Mouse (Mus musculus): Measurements from ENCODE around the gene Rabl2.

- TF ChIP-seq CTCF (IDR thresholded peaks at IDR 0.05; ENCODE audit: control insufficient read depth, insufficient read depth, insufficient replicate concordance, low read depth, low read length) (no peak), POLR2A (IDR thresholded peaks at IDR 0.05; ENCODE audit: control insufficient read depth, low read depth, low read length) (no peak)
These were observed 36.1 kb downstream of the Rabl2 start for GRCm38 (mm10) chr15:89555591-89555990.
